Mouse (Mus musculus) brain, embryonic 14.5 days (tissue): ENCODE results near the gene Bub1. TPM values are rescaled to one million over a fixed set of nuclear protein-coding genes. Genes with fewer than 3 reads are reported as not detected.

Experiments used
- DNase-seq: peaks from one replicate; pipeline ENCODE4 v3.0.0-alpha.2; 2011; ENCODE audit warnings: low read depth
- CTCF ChIP-seq: fragments of 200-500 bp; IDR thresholded peaks from 2 replicates; pipeline ENCODE4 v1.5.1; 2012; ENCODE audit warnings: inconsistent platforms, mild to moderate bottlenecking, moderate library complexity, borderline replicate concordance; ENCODE audit not compliant: insufficient read depth, insufficient read length; ENCODE audit errors: extremely low read depth
- POLR2A ChIP-seq: fragments of 200-500 bp; IDR thresholded peaks from 2 replicates; pipeline ENCODE4 v1.6.1; 2012; ENCODE audit warnings: mild to moderate bottlenecking, inconsistent platforms, borderline replicate concordance; ENCODE audit not compliant: poor library complexity, insufficient read depth, insufficient read length, severe bottlenecking; ENCODE audit errors: extremely low read depth
- polyA plus RNA-seq: library from polyadenylated mRNA; depleted of rRNA; stranded (reverse); fragments of >200 nt; gene quantifications from 2 replicates; pipeline ENCODE4 v1.2.3, GENCODE M21; 2012; rRNA removed

Bub1 gene
- polyA plus RNA-seq, 1 experiment = 10.6 TPM

GRCm38 (mm10) chr2:127760429-127761000 lies 71.2 kb downstream of the Bub1 start:
- no peak for DNase-seq

GRCm38 (mm10) chr2:127760014-127760413 lies 71.7 kb downstream of the Bub1 start:
- no peak for DNase-seq
- TF ChIP-seq POLR2A (no peak), CTCF (no peak)

More at GRCm38 (mm10) chr2:127760429-127761000, 71.2 kb downstream of the Bub1 start:
- no peak for TF ChIP-seq CTCF
- TF ChIP-seq POLR2A = no peak

- no peak for DNase-seq
- no peak for TF ChIP-seq CTCF
- TF ChIP-seq POLR2A = no peak
These were observed 72.3 kb downstream of the Bub1 start for GRCm38 (mm10) chr2:127759157-127759880.

- TF ChIP-seq CTCF = no peak
- no peak for TF ChIP-seq POLR2A
- peak; percentile 82 for DNase-seq
These were observed 74.5 kb downstream of the Bub1 start for GRCm38 (mm10) chr2:127757171-127757570.

- TF ChIP-seq POLR2A (no peak), CTCF (no peak)
- DNase-seq = peak; percentile 39
These were observed 77.6 kb downstream of the Bub1 start for GRCm38 (mm10) chr2:127754113-127754512.

- no peak for DNase-seq
- TF ChIP-seq POLR2A (no peak), CTCF (no peak)
These were observed 79.6 kb downstream of the Bub1 start for GRCm38 (mm10) chr2:127751849-127752610.

Other genes starting within 250 kb of the Bub1 start
- gene Zfp661, start 244.8 kb downstream of the Bub1 start, polyA plus RNA-seq = 9.3 and 9.9 TPM in 2 replicates
- 129 and 157 TPM in 2 replicates for gene Mrps5, start 244.6 kb downstream of the Bub1 start, polyA plus RNA-seq
- gene Mal, start 175.2 kb downstream of the Bub1 start, polyA plus RNA-seq = 0.68 and 1.0 TPM in 2 replicates
- gene Mall, start 101.9 kb downstream of the Bub1 start, polyA plus RNA-seq = 1.3 and 1.6 TPM in 2 replicates
- 19.0 and 19.8 TPM in 2 replicates for gene Nphp1, start 43.0 kb downstream of the Bub1 start, polyA plus RNA-seq
- gene Mtln, start 39.4 kb downstream of the Bub1 start, polyA plus RNA-seq = 36.1 and 51.9 TPM in 2 replicates
- gene Acoxl, start 7.0 kb upstream of the Bub1 start, polyA plus RNA-seq = 0.04 and 0.05 TPM in 2 replicates